9 mouse cellular contexts compared by ENCODE assay signal in the genomic region with DNA sequence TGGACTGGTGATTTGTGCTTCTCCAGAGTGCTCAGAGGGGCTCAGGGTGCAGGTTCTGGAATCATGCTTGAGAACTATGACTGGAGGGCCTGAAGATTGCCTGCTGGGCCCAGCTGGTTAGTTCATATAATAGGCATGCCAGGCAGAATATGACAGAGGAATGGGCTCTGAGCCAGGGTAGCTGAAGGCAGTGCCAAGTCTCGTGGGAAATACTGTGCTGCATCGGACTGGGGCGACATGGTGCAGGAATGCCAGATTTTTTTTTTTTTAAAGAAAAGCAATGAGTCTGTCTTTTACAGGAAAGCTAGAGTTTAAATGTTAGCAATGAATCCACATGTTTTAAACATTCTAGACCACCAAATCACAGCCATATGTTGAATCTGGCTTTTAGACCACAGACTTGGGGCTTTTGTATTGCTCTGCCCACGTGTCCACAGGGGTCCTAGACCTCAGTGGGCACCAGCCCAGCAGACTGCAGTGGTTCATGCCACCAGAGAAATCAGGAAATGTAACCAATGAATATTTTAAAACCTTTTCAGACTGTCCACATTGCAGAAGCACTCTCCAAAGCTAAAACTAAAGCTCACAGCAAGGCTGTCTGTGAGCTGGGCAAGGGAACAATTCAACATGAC. TPM values are rescaled to one million over a fixed set of nuclear protein-coding genes. Genes with fewer than 3 reads are reported as not detected.
DNase-seq lines count a peak whose midpoint lies in the region; ATAC-seq and TF ChIP-seq lines count a peak whose summit lies in the region.
"Had no signal": no experiment of that assay in that cellular context is flagged by ENCODE, and none has a peak within 500 bp of the region (broad histone marks: within the 10 kb centered on the region; RNA-seq: fewer than 3 reads in every experiment).

No protein-coding gene starts in this region.

- H3K27me3 ChIP-seq in intestine, embryonic 15.5 days (replicated peaks): no peaks in the 10 kb centered on the region
- no peaks in the 10 kb centered on the region for H3K27me3 ChIP-seq in intestine, postnatal 0 days (replicated peaks; ENCODE audit: control insufficient read depth, insufficient read depth, low read length)
- H3K27me3 ChIP-seq in forebrain, postnatal 0 days (ENCODE audit: insufficient read depth, low read length): no peaks in the 10 kb centered on the region
- no peaks in the 10 kb centered on the region for H3K27me3 ChIP-seq in midbrain, embryonic 15.5 days (replicated peaks)
- H3K27me3 ChIP-seq: heart, embryonic 13.5 days had no signal

- H3K4me1 ChIP-seq in intestine, embryonic 15.5 days (replicated peaks): no peaks in the 10 kb centered on the region
- H3K4me1 ChIP-seq in intestine, postnatal 0 days (replicated peaks; ENCODE audit: control insufficient read depth, insufficient read depth, low read length): no peaks in the 10 kb centered on the region
- H3K4me1 ChIP-seq in forebrain, postnatal 0 days (ENCODE audit: insufficient read depth): peaks cover 10% of the 10 kb centered on the region; the same call in 1 of the 2 replicates
- H3K4me1 ChIP-seq in midbrain, embryonic 15.5 days: peaks cover 25% of the 10 kb centered on the region

- H3K27ac ChIP-seq in intestine, embryonic 15.5 days: no peak overlapping the region
- no peak overlapping the region for H3K27ac ChIP-seq in intestine, postnatal 0 days (ENCODE audit: low read depth, low read length)
- H3K27ac ChIP-seq in forebrain, postnatal 0 days (ENCODE audit: low read depth, low read length): no peak overlapping the region
- no peak overlapping the region; the same call in 1 of the 2 replicates for H3K27ac ChIP-seq in midbrain, embryonic 15.5 days
- H3K27ac ChIP-seq: heart, embryonic 13.5 days had no signal

- 0 out of 2 replicates have a peak, but pooled peaks have one; percentile 51 for ATAC-seq in intestine, embryonic 15.5 days
- no peak for ATAC-seq in intestine, postnatal 0 days
- peak; percentile 95 for ATAC-seq in forebrain, postnatal 0 days
- ATAC-seq in midbrain, embryonic 15.5 days (replicated peaks): peak; percentile 67; the same call in 1 of the 2 replicates

- no peaks in the 10 kb centered on the region for H3K36me3 ChIP-seq in intestine, embryonic 15.5 days
- H3K36me3 ChIP-seq in intestine, postnatal 0 days (ENCODE audit: control insufficient read depth, insufficient read depth): no peaks in the 10 kb centered on the region
- no peaks in the 10 kb centered on the region for H3K36me3 ChIP-seq in forebrain, postnatal 0 days (ENCODE audit: insufficient read depth)
- H3K36me3 ChIP-seq in midbrain, embryonic 15.5 days (replicated peaks): no peaks in the 10 kb centered on the region
- H3K36me3 ChIP-seq: heart, embryonic 13.5 days had no signal

- no peaks in the 10 kb centered on the region for H3K9me3 ChIP-seq in intestine, embryonic 15.5 days
- no peaks in the 10 kb centered on the region for H3K9me3 ChIP-seq in intestine, postnatal 0 days (ENCODE audit: control insufficient read depth)
- no peaks in the 10 kb centered on the region for H3K9me3 ChIP-seq in forebrain, postnatal 0 days (ENCODE audit: low read length)
- no peaks in the 10 kb centered on the region for H3K9me3 ChIP-seq in midbrain, embryonic 15.5 days
- H3K9me3 ChIP-seq: heart, embryonic 13.5 days had no signal

- WGBS in intestine, embryonic 15.5 days: 39% methylated on average over 4 of the region's 4 CpGs
- 54% methylated on average over 4 of the region's 4 CpGs for WGBS in intestine, postnatal 0 days
- 14% methylated on average over 4 of the region's 4 CpGs for WGBS in forebrain, postnatal 0 days
- 45% methylated on average over 4 of the region's 4 CpGs for WGBS in midbrain, embryonic 15.5 days

- H3K9ac ChIP-seq in intestine, embryonic 15.5 days: no peak overlapping the region
- H3K9ac ChIP-seq in intestine, postnatal 0 days (ENCODE audit: low read depth, low read length): no peak overlapping the region
- no peak overlapping the region for H3K9ac ChIP-seq in forebrain, postnatal 0 days
- no peak overlapping the region for H3K9ac ChIP-seq in midbrain, embryonic 15.5 days
- H3K9ac ChIP-seq: heart, embryonic 13.5 days had no signal

- DNase-seq in adrenal gland, postnatal 36 days: peak; percentile 77 to 81
- DNase-seq in forebrain, postnatal 0 days: peak; percentile 91
- peak; percentile 60 to 76 for DNase-seq in layer of hippocampus, adult 8-10 months (ENCODE audit: low spot score in 2 of 2)
- DNase-seq in adipocyte (ENCODE audit: low spot score): no peak
- no peak for DNase-seq in thymus, postnatal 4 days

- TF ChIP-seq CTCF in intestine, postnatal 0 days (IDR thresholded peaks at IDR 0.05; ENCODE audit: low read depth): no peak
- no peak for TF ChIP-seq CTCF in forebrain, postnatal 0 days (IDR thresholded peaks at IDR 0.05; ENCODE audit: low read depth)

- no peak overlapping the region for H3K4me2 ChIP-seq in intestine, embryonic 15.5 days (replicated peaks)
- H3K4me2 ChIP-seq in intestine, postnatal 0 days (replicated peaks; ENCODE audit: low read depth): no peak overlapping the region
- no peak overlapping the region for H3K4me2 ChIP-seq in forebrain, postnatal 0 days (ENCODE audit: low read depth)
- H3K4me2 ChIP-seq in midbrain, embryonic 15.5 days: no peak overlapping the region
- H3K4me2 ChIP-seq: heart, embryonic 13.5 days had no signal

- H3K4me3 ChIP-seq in intestine, embryonic 15.5 days (replicated peaks): no peak overlapping the region
- no peak overlapping the region for H3K4me3 ChIP-seq in intestine, postnatal 0 days (ENCODE audit: low read depth, low read length)
- H3K4me3 ChIP-seq in forebrain, postnatal 0 days (ENCODE audit: low read depth, low read length): no peak overlapping the region
- no peak overlapping the region for H3K4me3 ChIP-seq in midbrain, embryonic 15.5 days
- H3K4me3 ChIP-seq: heart, embryonic 13.5 days had no signal

RNA-seq across cellular contexts. Expression of gene Fam196b, which starts 33.8 kb away (rescaled TPM):
- polyA plus RNA-seq in intestine, embryonic 15.5 days (2015; fragmentation: Nextera tagmentation; extraction: Ambion mirVana): 0.21 TPM in 2 replicates
- polyA plus RNA-seq in intestine, postnatal 0 days (2015; fragmentation: Nextera tagmentation; extraction: Ambion mirVana): 0.07 TPM in 1 of 2 replicates, not detected in the other
- under 1 TPM in 1 of 2 experiments, not detected in 1; 0.07 TPM for total RNA-seq in adrenal gland, postnatal 36 days (2021)
- total RNA-seq in forebrain, postnatal 0 days (2014; rRNA removed): 3.5 and 5.0 TPM in 2 replicates
- 0.79 and 1.5 TPM in 2 replicates for polyA plus RNA-seq in forebrain, postnatal 0 days (2015; fragmentation: Nextera tagmentation; extraction: Ambion mirVana)
- total RNA-seq in layer of hippocampus, adult 8-10 months (2022): 1 to 10 TPM in 2 of 4 experiments, under 1 TPM in 2; 0.70 to 1.1 (median 1.00) TPM
- polyA plus RNA-seq in midbrain, embryonic 15.5 days (2015; fragmentation: Nextera tagmentation; extraction: Ambion mirVana): 5.1 and 6.4 TPM in 2 replicates

Comparison
In these comparisons a context has a peak if more than half of its experiments do, and no peak if none do; other contexts are left out.
1. DNase-seq: peak in adrenal gland, postnatal 36 days (2 of 2), forebrain, postnatal 0 days (single experiment) and layer of hippocampus, adult 8-10 months (2 of 2); none in adipocyte (single experiment) and thymus, postnatal 4 days (single experiment).